Mouse (Mus musculus) spleen, adult 10 weeks (tissue): ENCODE measurements around the gene Cetn3. TPM values are rescaled to one million over a fixed set of nuclear protein-coding genes. Genes with fewer than 3 reads are reported as not detected.

ENCODE experiments used
- polyA plus RNA-seq: library from polyadenylated mRNA; stranded (reverse); fragments of 350-450 nt; fragmentation: Illumina TruSeq; extraction: RNeasy Lipid Tissue Mini Kit (QIAGEN cat#74804); gene quantifications from one replicate; pipeline ENCODE4 v1.2.3, GENCODE M21; 2015; ENCODE audit warnings: low replicate concordance; ENCODE audit not compliant: insufficient read depth

Gene Cetn3
- polyA plus RNA-seq, result 171 TPM

DNA sequence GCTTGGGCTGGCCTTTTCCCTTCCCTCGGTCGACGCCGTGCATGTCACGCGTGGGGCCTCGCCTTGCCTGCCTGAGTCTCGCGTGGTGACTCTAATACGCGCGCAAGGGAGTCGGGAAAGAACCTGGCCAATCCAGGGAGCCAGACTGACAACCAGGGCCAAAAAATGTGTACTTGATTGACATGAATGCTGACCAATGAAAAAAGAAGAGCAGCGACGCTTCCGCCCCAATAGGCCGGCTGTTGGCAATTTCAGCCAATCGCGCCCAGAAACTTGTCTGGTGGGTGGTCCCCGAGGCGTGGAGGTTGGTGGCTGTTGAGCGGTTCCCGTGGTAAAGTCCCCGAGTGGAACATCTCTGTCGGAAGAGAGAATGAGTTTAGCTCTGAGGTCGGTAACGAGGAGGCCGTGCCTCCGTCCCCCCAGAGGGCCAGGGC lies at the start of gene Cetn3:
Cetn3 (plus strand) TSS at position 107 of the 434 bp plus-strand sequence.

Other genes with a start within 250 kb of the Cetn3 start
- 0.76 TPM for gene Adgrv1, start 149.9 kb upstream of the Cetn3 start, polyA plus RNA-seq
- 37.2 TPM for gene Lysmd3, start 125.4 kb upstream of the Cetn3 start, polyA plus RNA-seq
- 14.6 TPM for gene Polr3g, start 72.1 kb upstream of the Cetn3 start, polyA plus RNA-seq
- gene Mblac2, start 71.7 kb upstream of the Cetn3 start, polyA plus RNA-seq, result 6.6 TPM